Mouse (Mus musculus): ENCODE data around the gene A730009L09Rik. TPM values are rescaled to one million over a fixed set of nuclear protein-coding genes. Genes with fewer than 3 reads are reported as not detected.

Gene A730009L09Rik
- polyA plus RNA-seq, 1 experiment from 2014 or later: not detected

- Histone ChIP-seq H3K27ac (no peak overlapping the region), H3K4me1 (no peaks in the 10 kb centered on the region), H3K9me3 (no peaks in the 10 kb centered on the region), H3K27me3 (ENCODE audit: poor library complexity, severe bottlenecking) (no peaks in the 10 kb centered on the region), H3K36me3 (replicated peaks) (no peaks in the 10 kb centered on the region), H3K4me3 (no peak overlapping the region)
- DNase-seq (ENCODE audit: extremely low spot score, low spot score): no peak
- whole genome bisulfite sequencing: 93% methylated on average over 11 of the region's 11 CpGs
Measured at GRCm38 (mm10) chr16:84521975-84522635, 7.2 kb downstream of the A730009L09Rik start.

- DNase-seq (ENCODE audit: extremely low spot score, low spot score): no peak
- Histone ChIP-seq H3K27me3 (ENCODE audit: poor library complexity, severe bottlenecking) (no peaks in the 10 kb centered on the region), H3K27ac (no peak overlapping the region), H3K4me1 (no peaks in the 10 kb centered on the region), H3K9me3 (no peaks in the 10 kb centered on the region), H3K4me3 (no peak overlapping the region), H3K36me3 (replicated peaks) (no peaks in the 10 kb centered on the region)
- 86% methylated on average over 5 of the region's 5 CpGs for WGBS
Measured at GRCm38 (mm10) chr16:84523061-84523460, 8.1 kb downstream of the A730009L09Rik start.

- Histone ChIP-seq H3K4me3 (no peak overlapping the region), H3K9me3 (no peaks in the 10 kb centered on the region), H3K27ac (no peak overlapping the region), H3K4me1 (no peaks in the 10 kb centered on the region), H3K27me3 (ENCODE audit: poor library complexity, severe bottlenecking) (no peaks in the 10 kb centered on the region), H3K36me3 (replicated peaks) (no peaks in the 10 kb centered on the region)
- DNase-seq (ENCODE audit: extremely low spot score, low spot score): no peak
- 70% methylated on average over 11 of the region's 11 CpGs for WGBS
Measured at GRCm38 (mm10) chr16:84527375-84527774, 12.5 kb downstream of the A730009L09Rik start.

- Histone ChIP-seq H3K4me1 (no peaks in the 10 kb centered on the region), H3K36me3 (replicated peaks) (no peaks in the 10 kb centered on the region), H3K4me3 (no peak overlapping the region), H3K9me3 (no peaks in the 10 kb centered on the region), H3K27ac (no peak overlapping the region), H3K27me3 (ENCODE audit: poor library complexity, severe bottlenecking) (no peaks in the 10 kb centered on the region)
- 87% methylated on average over 3 of the region's 3 CpGs for WGBS
- DNase-seq (ENCODE audit: extremely low spot score, low spot score): no peak
Measured at GRCm38 (mm10) chr16:84532803-84533202, 17.9 kb downstream of the A730009L09Rik start.

GRCm38 (mm10) chr16:84546059-84546458 lies 31.1 kb downstream of the A730009L09Rik start:
- no peak overlapping the region for H3K4me3 ChIP-seq
- no peaks in the 10 kb centered on the region for H3K4me1 ChIP-seq
- no peaks in the 10 kb centered on the region for H3K27me3 ChIP-seq (ENCODE audit: poor library complexity, severe bottlenecking)
- no peaks in the 10 kb centered on the region for H3K36me3 ChIP-seq (replicated peaks)
- no peaks in the 10 kb centered on the region for H3K9me3 ChIP-seq
- no peak overlapping the region for H3K27ac ChIP-seq
- WGBS: 93% methylated on average over 4 of the region's 4 CpGs
- DNase-seq (ENCODE audit: extremely low spot score, low spot score): no peak

GRCm38 (mm10) chr16:84549122-84549521 lies 34.2 kb downstream of the A730009L09Rik start:
- no peaks in the 10 kb centered on the region for H3K9me3 ChIP-seq

GRCm38 (mm10) chr16:84550445-84550844 lies 35.5 kb downstream of the A730009L09Rik start:
- no peaks in the 10 kb centered on the region for H3K27me3 ChIP-seq (ENCODE audit: poor library complexity, severe bottlenecking)
- H3K27ac ChIP-seq: no peak overlapping the region
- H3K4me3 ChIP-seq: no peak overlapping the region
- DNase-seq (ENCODE audit: extremely low spot score, low spot score): no peak
- WGBS: 81% methylated on average over 5 of the region's 5 CpGs
- H3K36me3 ChIP-seq (replicated peaks): no peaks in the 10 kb centered on the region
- H3K4me1 ChIP-seq: peaks cover 7% of the 10 kb centered on the region; the same call in 1 of the 2 replicates
- H3K9me3 ChIP-seq: no peaks in the 10 kb centered on the region

More at GRCm38 (mm10) chr16:84549122-84549521, 34.2 kb downstream of the A730009L09Rik start:
- H3K4me1 ChIP-seq: no peaks in the 10 kb centered on the region
- H3K27me3 ChIP-seq (ENCODE audit: poor library complexity, severe bottlenecking): no peaks in the 10 kb centered on the region
- no peak overlapping the region for H3K4me3 ChIP-seq
- H3K27ac ChIP-seq: no peak overlapping the region
- H3K36me3 ChIP-seq (replicated peaks): no peaks in the 10 kb centered on the region
- 68% methylated on average over 9 of the region's 9 CpGs for WGBS
- no peak for DNase-seq (ENCODE audit: extremely low spot score, low spot score)

- H3K27me3 ChIP-seq (ENCODE audit: poor library complexity, severe bottlenecking): no peaks in the 10 kb centered on the region
- no peak for DNase-seq (ENCODE audit: extremely low spot score, low spot score)
- no peaks in the 10 kb centered on the region for H3K36me3 ChIP-seq (replicated peaks)
- WGBS: 87% methylated on average over 13 of the region's 13 CpGs
- no peak overlapping the region for H3K27ac ChIP-seq
- peaks cover 10% of the 10 kb centered on the region; the same call in 1 of the 2 replicates for H3K4me1 ChIP-seq
- H3K9me3 ChIP-seq: no peaks in the 10 kb centered on the region
- no peak overlapping the region for H3K4me3 ChIP-seq
Measured at GRCm38 (mm10) chr16:84553981-84554380, 39.1 kb downstream of the A730009L09Rik start.

GRCm38 (mm10) chr16:84558113-84558917 lies 43.4 kb downstream of the A730009L09Rik start:
- peaks cover 16% of the 10 kb centered on the region; the same call in 1 of the 2 replicates for H3K4me1 ChIP-seq
- no peaks in the 10 kb centered on the region for H3K9me3 ChIP-seq
- no peaks in the 10 kb centered on the region for H3K27me3 ChIP-seq (ENCODE audit: poor library complexity, severe bottlenecking)
- no peak overlapping the region for H3K27ac ChIP-seq
- WGBS: 64% methylated on average over 20 of the region's 20 CpGs
- no peak overlapping the region for H3K4me3 ChIP-seq
- DNase-seq (ENCODE audit: extremely low spot score, low spot score): no peak
- no peaks in the 10 kb centered on the region for H3K36me3 ChIP-seq (replicated peaks)

- DNase-seq (ENCODE audit: extremely low spot score, low spot score): no peak
- Histone ChIP-seq H3K36me3 (replicated peaks) (no peaks in the 10 kb centered on the region), H3K27ac (no peak overlapping the region), H3K27me3 (ENCODE audit: poor library complexity, severe bottlenecking) (no peaks in the 10 kb centered on the region), H3K4me1 (peaks cover 14% of the 10 kb centered on the region; the same call in 1 of the 2 replicates), H3K4me3 (no peak overlapping the region), H3K9me3 (no peaks in the 10 kb centered on the region)
- WGBS: 21% methylated on average over 9 of the region's 9 CpGs
Measured at GRCm38 (mm10) chr16:84559569-84560278, 44.8 kb downstream of the A730009L09Rik start.

GRCm38 (mm10) chr16:84560279-84560602 lies 45.3 kb downstream of the A730009L09Rik start:
- Histone ChIP-seq H3K4me1 (0 out of 2 replicates have a peak, but pooled peaks cover 9% of the 10 kb centered on the region), H3K36me3 (replicated peaks) (no peaks in the 10 kb centered on the region), H3K27ac (no peak overlapping the region), H3K9me3 (no peaks in the 10 kb centered on the region), H3K4me3 (no peak overlapping the region), H3K27me3 (ENCODE audit: poor library complexity, severe bottlenecking) (no peaks in the 10 kb centered on the region)
- DNase-seq (ENCODE audit: extremely low spot score, low spot score): no peak
- WGBS: 44% methylated on average over 7 of the region's 7 CpGs

Measured in forebrain, embryonic 10.5 days (tissue).